Mouse (Mus musculus) ES-Bruce4 (cell line): ENCODE measurements around the gene Dkk3. TPM values are rescaled to one million over a fixed set of nuclear protein-coding genes. Genes with fewer than 3 reads are reported as not detected.

Experiments
- H3K27ac ChIP-seq: 2 replicates; pipeline ENCODE4 v1.5.1; 2012; ENCODE audit warnings: low read length, inconsistent platforms; ENCODE audit not compliant: insufficient read depth
- H3K27me3 ChIP-seq: 2 replicates; pipeline ENCODE4 v1.6.1; 2012; ENCODE audit warnings: mild to moderate bottlenecking, low read length, inconsistent platforms; ENCODE audit not compliant: control insufficient read depth, poor library complexity, insufficient read depth, severe bottlenecking
- H3K36me3 ChIP-seq: 2 replicates; pipeline ENCODE4 v1.6.1; 2012; ENCODE audit warnings: inconsistent platforms, mild to moderate bottlenecking, low read length, moderate library complexity; ENCODE audit not compliant: control insufficient read depth, poor library complexity, insufficient read depth, severe bottlenecking
- H3K4me1 ChIP-seq: one replicate; pipeline ENCODE4 v1.8.1; 2011; ENCODE audit warnings: low read length; ENCODE audit not compliant: control insufficient read depth, insufficient read depth
- H3K4me3 ChIP-seq: 2 replicates; pipeline ENCODE4 v1.5.1; 2011; ENCODE audit warnings: low read depth, mild to moderate bottlenecking, low read length
- H3K9ac ChIP-seq: 2 replicates; pipeline ENCODE4 v1.6.1; 2012; ENCODE audit warnings: low read depth, mild to moderate bottlenecking, inconsistent platforms; ENCODE audit not compliant: poor library complexity, severe bottlenecking
- H3K9me3 ChIP-seq: replicated peaks from 2 replicates; pipeline ENCODE4 v1.6.1; 2012; ENCODE audit warnings: mild to moderate bottlenecking, low read length, inconsistent platforms; ENCODE audit not compliant: control insufficient read depth, poor library complexity, insufficient read depth, severe bottlenecking
- CTCF ChIP-seq: IDR thresholded peaks from one replicate; pipeline ENCODE4 v1.8.1; 2011; ENCODE audit warnings: low read depth, low read length
- EP300 ChIP-seq: IDR thresholded peaks from 2 replicates; pipeline ENCODE4 v1.6.1; 2011; ENCODE audit warnings: low read depth, low read length; ENCODE audit not compliant: insufficient read depth
- POLR2A ChIP-seq: IDR thresholded peaks from one replicate; pipeline ENCODE4 v1.8.1; 2011; ENCODE audit warnings: low read length; ENCODE audit not compliant: insufficient read depth
- polyA plus RNA-seq: library from polyadenylated mRNA; stranded (reverse); fragments of >200 nt; gene quantifications from 2 replicates; pipeline ENCODE4 v1.2.4, GENCODE M21; 2011; ENCODE audit warnings: low read depth; ENCODE audit not compliant: missing spikeins, insufficient read depth, insufficient read length

Dkk3 gene
- polyA plus RNA-seq, 1 experiment, result 4.6 TPM

DNA sequence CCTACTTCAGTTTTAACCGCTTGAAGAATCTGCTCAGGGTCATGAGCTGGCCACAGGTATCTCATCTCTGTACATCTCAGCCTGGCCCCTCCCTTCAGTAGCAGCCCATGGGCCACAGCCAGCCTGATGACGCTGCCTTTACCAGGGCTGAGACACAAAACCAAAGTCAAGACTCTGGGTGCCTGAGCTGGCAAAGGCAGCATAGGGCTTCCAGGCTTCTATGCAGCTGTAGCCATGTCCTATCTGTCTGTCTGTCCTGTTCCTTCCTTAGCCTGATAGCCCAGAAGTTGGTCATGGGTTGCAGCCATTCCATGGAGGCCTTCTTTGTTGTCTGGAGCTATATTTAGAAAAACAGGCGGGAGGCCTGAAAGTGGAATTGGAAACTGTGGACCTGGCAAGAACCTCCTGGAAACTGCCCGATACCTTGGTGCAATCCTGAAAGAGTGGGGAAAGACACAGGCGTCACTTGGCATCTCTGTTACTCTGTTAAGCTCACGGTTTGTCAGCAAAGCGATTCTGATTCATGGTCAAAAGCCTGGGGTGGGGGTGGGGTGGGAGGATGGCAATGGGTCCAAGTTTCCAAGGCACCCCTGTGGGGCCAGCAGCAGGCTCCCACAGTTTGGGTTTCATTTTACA, 33.1 kb downstream of the Dkk3 start:
- Histone ChIP-seq H3K27ac (no peak overlapping the region), H3K9ac (no peak overlapping the region), H3K9me3 (no peaks in the 10 kb centered on the region), H3K4me1 (no peaks in the 10 kb centered on the region), H3K27me3 (no peaks in the 10 kb centered on the region), H3K4me3 (no peak overlapping the region), H3K36me3 (no peaks in the 10 kb centered on the region)
- TF ChIP-seq EP300, result no peak
- TF ChIP-seq CTCF, result no peak
- TF ChIP-seq POLR2A, result no peak

DNA sequence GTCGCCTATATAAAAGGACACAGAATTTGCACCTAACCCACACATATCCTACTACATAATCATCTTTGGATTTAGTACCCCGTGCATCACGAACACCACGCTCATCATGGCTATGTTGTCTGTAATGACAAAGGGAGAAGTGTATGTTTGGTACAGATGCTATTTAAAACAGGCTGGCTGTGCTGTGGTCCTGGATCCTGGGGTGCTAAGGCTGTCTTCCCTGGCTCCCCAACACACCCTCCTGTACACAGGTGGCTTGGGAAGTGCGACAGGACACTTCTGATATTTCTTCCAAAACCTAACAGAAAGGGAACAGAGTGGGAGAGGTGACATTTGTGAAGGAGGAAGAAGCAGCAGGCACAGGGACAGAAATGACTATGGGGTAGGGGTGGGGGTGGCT, 35.2 kb downstream of the Dkk3 start:
- H3K36me3 ChIP-seq, result no peaks in the 10 kb centered on the region
- H3K4me1 ChIP-seq, result no peaks in the 10 kb centered on the region
- H3K9ac ChIP-seq, result no peak overlapping the region
- no peaks in the 10 kb centered on the region for H3K9me3 ChIP-seq
- TF ChIP-seq CTCF (no peak), POLR2A (no peak), EP300 (no peak)
- no peaks in the 10 kb centered on the region for H3K27me3 ChIP-seq
- no peak overlapping the region for H3K4me3 ChIP-seq
- no peak overlapping the region for H3K27ac ChIP-seq

DNA sequence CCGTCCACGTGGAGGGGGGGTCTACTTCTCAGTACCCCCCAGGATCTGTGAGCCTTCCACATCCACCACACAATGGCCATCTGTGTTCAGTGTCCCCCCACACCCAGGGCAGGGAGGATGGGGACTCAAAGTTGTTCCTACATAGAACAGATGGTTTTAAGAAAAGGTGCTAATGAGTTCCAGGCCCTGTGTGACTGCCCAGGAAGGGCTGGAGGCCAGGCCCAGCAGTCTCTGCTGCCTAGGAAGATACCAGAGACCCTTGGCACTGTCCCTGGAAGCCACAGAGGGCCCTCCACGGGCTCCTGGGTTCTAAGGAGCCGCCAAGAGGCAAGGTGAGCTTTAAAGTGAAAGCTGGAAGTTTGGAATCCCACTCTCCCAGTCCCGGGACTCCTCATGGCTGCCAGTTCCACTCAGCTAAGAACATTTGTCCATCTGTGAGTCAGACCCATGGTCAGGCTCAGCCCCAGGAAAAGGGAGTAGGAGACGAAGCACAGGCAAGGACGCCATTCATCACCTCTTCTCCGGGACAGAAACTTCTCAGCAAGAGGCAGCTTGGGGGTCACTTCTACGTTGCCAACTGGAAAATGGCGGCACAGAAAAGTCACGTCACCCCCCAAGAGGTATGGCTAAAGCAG, 36.9 kb downstream of the Dkk3 start:
- H3K9me3 ChIP-seq, result no peaks in the 10 kb centered on the region
- H3K36me3 ChIP-seq, result no peaks in the 10 kb centered on the region
- H3K9ac ChIP-seq, result no peak overlapping the region
- no peaks in the 10 kb centered on the region for H3K4me1 ChIP-seq
- H3K27ac ChIP-seq, result no peak overlapping the region
- no peaks in the 10 kb centered on the region for H3K27me3 ChIP-seq
- H3K4me3 ChIP-seq, result no peak overlapping the region
- TF ChIP-seq EP300 (no peak), POLR2A (no peak), CTCF (no peak)

DNA sequence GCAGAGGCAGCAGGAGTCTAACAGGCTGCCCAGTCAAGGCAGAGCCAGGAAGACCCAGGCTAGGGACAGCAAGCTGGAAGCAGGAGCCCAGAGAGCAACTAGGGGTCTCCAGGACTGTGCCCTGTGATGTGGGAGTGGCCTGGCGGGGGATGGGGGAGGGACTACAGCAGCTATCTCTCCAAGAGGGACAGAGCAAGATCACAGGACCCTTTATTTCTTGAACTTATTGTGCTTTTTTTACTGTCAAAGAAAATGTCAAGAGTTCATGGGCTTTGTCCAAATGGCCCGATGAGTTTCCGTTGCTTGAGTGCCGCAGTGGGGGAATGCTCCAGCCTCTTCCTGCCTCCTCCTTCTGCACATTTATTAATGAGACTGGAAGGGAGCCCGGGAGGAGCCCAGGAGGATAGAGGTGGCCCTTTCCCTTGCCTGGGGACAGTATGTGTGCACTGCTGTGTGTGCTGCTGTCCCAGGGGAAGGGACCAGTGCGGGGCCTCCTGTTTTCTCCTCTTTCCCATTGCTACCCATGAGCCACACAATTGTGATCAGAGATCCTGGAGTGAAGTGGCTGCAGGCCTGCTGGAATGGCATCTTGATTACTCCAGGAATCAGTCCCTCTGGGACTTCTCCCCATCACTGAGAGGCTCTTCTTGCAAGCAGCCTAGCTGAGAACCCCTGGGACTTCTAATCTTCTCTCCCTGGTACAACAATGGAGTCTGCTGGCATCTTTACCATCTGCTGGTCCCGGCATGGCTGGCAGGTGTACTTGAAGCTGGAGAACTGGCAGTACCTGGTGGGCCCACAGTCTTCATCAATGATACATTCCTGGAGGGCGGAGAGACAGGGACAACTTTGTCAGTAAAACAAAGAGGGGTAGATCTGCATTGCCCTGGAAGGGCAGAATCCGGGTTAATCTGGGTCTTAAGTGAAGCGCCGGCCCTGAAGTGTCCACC, 37.7 kb downstream of the Dkk3 start:
- TF ChIP-seq POLR2A, result no peak
- TF ChIP-seq CTCF, result no peak
- TF ChIP-seq EP300, result no peak
- H3K4me1 ChIP-seq, result no peaks in the 10 kb centered on the region
- H3K27ac ChIP-seq, result no peak overlapping the region

DNA sequence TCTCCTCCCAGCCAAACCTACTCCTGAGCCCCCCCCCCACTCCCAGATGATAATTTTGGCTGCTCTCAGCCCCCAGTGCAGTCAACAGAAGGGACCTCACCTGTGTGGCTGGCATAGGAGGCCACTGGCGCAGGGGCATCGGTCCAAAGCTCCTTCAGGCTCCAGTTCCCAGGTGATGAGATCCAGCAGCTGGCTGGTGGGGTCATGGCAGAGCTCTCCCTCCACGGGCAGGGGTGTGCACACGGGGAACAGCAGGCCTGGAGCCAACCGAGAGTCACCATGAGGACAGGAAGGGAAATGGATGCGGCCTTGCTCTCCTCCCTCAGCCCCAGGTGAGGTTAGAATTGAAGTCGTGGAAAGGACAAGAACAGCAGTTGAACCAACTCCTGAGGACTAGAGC, 39.6 kb downstream of the Dkk3 start:
- Histone ChIP-seq H3K4me3 (no peak overlapping the region), H3K27me3 (no peaks in the 10 kb centered on the region), H3K9me3 (no peaks in the 10 kb centered on the region), H3K9ac (no peak overlapping the region), H3K36me3 (no peaks in the 10 kb centered on the region), H3K4me1 (no peaks in the 10 kb centered on the region), H3K27ac (no peak overlapping the region)
- TF ChIP-seq POLR2A (no peak), EP300 (no peak), CTCF (no peak)

More for the DNA sequence above, 37.7 kb downstream of the Dkk3 start:
- no peak overlapping the region for H3K9ac ChIP-seq
- H3K36me3 ChIP-seq, result no peaks in the 10 kb centered on the region
- no peaks in the 10 kb centered on the region for H3K9me3 ChIP-seq
- no peaks in the 10 kb centered on the region for H3K27me3 ChIP-seq
- H3K4me3 ChIP-seq, result no peak overlapping the region

DNA sequence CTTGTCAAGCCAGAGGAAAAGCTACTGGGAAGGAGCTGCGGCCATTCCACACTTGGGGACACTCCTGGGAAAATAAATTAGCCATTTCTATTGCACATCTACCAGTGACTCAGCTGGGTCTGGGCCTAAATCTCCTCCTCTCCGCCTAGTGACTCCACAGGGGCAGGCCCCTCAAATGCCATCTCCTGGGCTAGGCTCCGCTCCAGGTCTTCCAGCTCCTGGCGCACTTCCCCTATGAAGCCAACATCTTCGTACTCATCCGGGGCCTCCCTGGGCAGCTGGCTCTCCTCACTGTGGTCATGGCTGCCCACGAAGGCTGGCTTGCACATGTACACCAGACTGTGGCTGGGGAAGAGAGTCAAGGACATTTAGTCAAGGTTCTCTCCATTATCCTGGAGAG, 40.8 kb downstream of the Dkk3 start:
- H3K36me3 ChIP-seq, result no peaks in the 10 kb centered on the region
- no peaks in the 10 kb centered on the region for H3K27me3 ChIP-seq
- no peak overlapping the region for H3K4me3 ChIP-seq
- no peak overlapping the region for H3K27ac ChIP-seq
- H3K9ac ChIP-seq, result no peak overlapping the region
- no peaks in the 10 kb centered on the region for H3K4me1 ChIP-seq
- no peaks in the 10 kb centered on the region for H3K9me3 ChIP-seq
- TF ChIP-seq EP300 (no peak), CTCF (no peak), POLR2A (no peak)
